Mouse (Mus musculus) ES-Bruce4 (cell line): ENCODE data around the gene Zc3hc1.

Source experiments
- CTCF ChIP-seq: IDR thresholded peaks from one replicate; pipeline ENCODE4 v1.8.1; 2011; ENCODE audit warnings: low read depth, low read length
- EP300 ChIP-seq: IDR thresholded peaks from 2 replicates; pipeline ENCODE4 v1.6.1; 2011; ENCODE audit warnings: low read depth, low read length; ENCODE audit not compliant: insufficient read depth

DNA sequence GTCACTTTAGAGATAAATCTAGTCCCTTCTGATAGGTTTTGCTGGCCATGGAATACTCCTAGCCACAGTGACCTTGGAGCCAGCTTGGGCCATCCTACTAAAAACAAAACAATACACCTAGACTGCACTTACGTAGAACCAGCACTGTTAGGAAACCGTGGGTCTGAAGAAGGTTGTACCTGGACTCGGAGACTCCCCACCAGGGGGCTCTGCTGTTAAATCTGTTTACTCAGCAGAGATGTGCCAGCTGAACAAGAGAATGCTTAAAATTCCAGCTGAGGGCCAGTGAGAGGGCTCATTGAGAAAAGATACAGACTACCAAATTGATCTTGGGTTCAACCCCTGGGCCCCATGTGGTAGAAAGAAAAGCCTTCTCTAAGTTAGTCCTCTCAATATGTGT is 9.7 kb downstream of the Zc3hc1 start:
- TF ChIP-seq CTCF (no peak), EP300 (no peak)
